ENCODE assay signal across 9 mouse cellular contexts in the genomic region with DNA sequence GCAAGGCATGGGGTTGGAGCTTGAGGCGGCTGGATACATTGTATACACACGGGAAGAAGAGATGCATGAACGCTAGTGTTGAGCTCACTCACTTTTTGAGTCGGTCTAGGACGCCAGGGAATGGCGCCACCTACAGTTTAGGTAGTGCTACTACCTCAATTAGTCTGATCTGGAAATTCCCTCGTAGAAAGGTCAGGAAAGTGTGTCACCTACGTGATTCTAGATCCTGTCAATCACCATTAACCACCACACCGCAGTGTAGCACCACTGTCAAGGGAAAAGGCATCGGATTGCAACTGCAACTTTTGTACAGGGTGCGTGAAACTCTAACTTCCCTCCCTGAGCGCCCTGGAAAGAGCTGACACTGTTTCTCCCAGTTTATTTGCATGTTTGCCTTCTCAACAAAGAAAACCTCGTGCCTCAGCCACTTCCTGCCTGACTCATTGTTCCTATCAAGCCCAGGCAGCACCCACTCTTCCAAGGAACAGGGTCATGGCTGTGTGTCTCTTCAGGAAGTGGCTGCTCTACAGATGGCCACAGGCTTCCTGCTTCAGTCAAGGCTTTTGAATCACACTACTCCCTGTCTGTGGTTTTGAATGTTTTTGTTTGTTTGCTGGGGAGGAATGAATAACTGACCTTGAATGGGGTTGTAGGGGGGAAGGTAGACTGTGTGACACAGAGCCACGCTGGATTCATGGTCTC.
DNase-seq lines count a peak whose midpoint lies in the region; ATAC-seq and TF ChIP-seq lines count a peak whose summit lies in the region.
"Had no signal": no experiment of that assay in that cellular context is flagged by ENCODE, and none has a peak within 500 bp of the region (broad histone marks: within the 10 kb centered on the region; RNA-seq: fewer than 3 reads in every experiment).

No protein-coding gene starts in this region.

- no peaks in the 10 kb centered on the region for H3K36me3 ChIP-seq in kidney, embryonic 14.5 days (ENCODE audit: control insufficient read depth, insufficient read depth, low read length)
- H3K36me3 ChIP-seq: embryonic facial prominence, embryonic 12.5 days had no signal

- ATAC-seq in granulocyte monocyte progenitor cell, adult 5-6 weeks (replicated peaks; ENCODE audit: poor library complexity, severe bottlenecking) = peak; percentile 96
- ATAC-seq in kidney, embryonic 14.5 days (ENCODE audit: low FRiP score, low TSS enrichment) = peak; percentile 69; the same call in 1 of the 2 replicates

- H3K4me2 ChIP-seq in kidney, embryonic 14.5 days (replicated peaks; ENCODE audit: low read depth, low read length) = no peak overlapping the region
- H3K4me2 ChIP-seq: embryonic facial prominence, embryonic 12.5 days had no signal

- peak; percentile 70 for TF ChIP-seq CTCF in layer of hippocampus, adult 2 months (conservative IDR thresholded peaks at IDR 0.05)

- peaks cover 3% of the 10 kb centered on the region; the same call in 1 of the 2 replicates for H3K4me1 ChIP-seq in kidney, embryonic 14.5 days (ENCODE audit: control insufficient read depth, insufficient read depth, low read length)

- intact Hi-C loops in left cerebral cortex, postnatal 36 days (cut with DNase I) = no loop called here

- no peaks in the 10 kb centered on the region for H3K27me3 ChIP-seq in kidney, embryonic 14.5 days (ENCODE audit: control insufficient read depth, insufficient read depth, low read length)

- no peak for DNase-seq in layer of hippocampus, adult 2 months (ENCODE audit: low spot score in 2 of 2)
- DNase-seq in layer of hippocampus, postnatal 36 days = no peak
- peak; percentile 44 for DNase-seq in adipocyte (ENCODE audit: low spot score)
- DNase-seq in lung, postnatal 4 days = peak; percentile 64 to 66
- DNase-seq in testis, postnatal 14 days (ENCODE audit: low spot score) = peak; percentile 82
- no peak for DNase-seq in left cerebral cortex, postnatal 36 days (ENCODE audit: low spot score in 2 of 2)

- H3K27ac ChIP-seq in layer of hippocampus, adult 2 months = no peak overlapping the region
- peak overlapping the region; percentile 59 for H3K27ac ChIP-seq in kidney, embryonic 14.5 days (ENCODE audit: low read depth, low read length)
- H3K27ac ChIP-seq: embryonic facial prominence, embryonic 12.5 days had no signal

- H3K4me3 ChIP-seq in layer of hippocampus, adult 2 months = no peak overlapping the region
- H3K4me3 ChIP-seq in kidney, embryonic 14.5 days (ENCODE audit: low read length) = no peak overlapping the region
- H3K4me3 ChIP-seq: embryonic facial prominence, embryonic 12.5 days had no signal

- 54% methylated on average over 14 of the region's 14 CpGs for WGBS in kidney, embryonic 14.5 days

- no peak overlapping the region for H3K9ac ChIP-seq in kidney, embryonic 14.5 days (ENCODE audit: low read depth, low read length)
- H3K9ac ChIP-seq: embryonic facial prominence, embryonic 12.5 days had no signal

- H3K9me3 ChIP-seq in kidney, embryonic 14.5 days (ENCODE audit: control insufficient read depth, low read length) = no peaks in the 10 kb centered on the region
- H3K9me3 ChIP-seq: embryonic facial prominence, embryonic 12.5 days had no signal

Comparison
In these comparisons a context has a peak if more than half of its experiments do, and no peak if none do; other contexts are left out.
1. DNase-seq: peak in adipocyte (single experiment), lung, postnatal 4 days (2 of 2) and testis, postnatal 14 days (single experiment); none in layer of hippocampus, adult 2 months (0 of 2), layer of hippocampus, postnatal 36 days (0 of 2) and left cerebral cortex, postnatal 36 days (0 of 2).